Mouse (Mus musculus) cerebral cortex, adult 2 months (tissue): ENCODE measurements around the gene Stxbp4.

ENCODE experiments used
- WGBS: fragments of 180-500 bp; shearing (Covaris S2); methylation state at CpG from one replicate; pipeline ENCODE4 v1.1.7; 2018; 5-methylcytosine and 5-hydroxymethylcytosine counted together

The Stxbp4 gene

GRCm38 (mm10) chr11:90649777-90650176, 11.9 kb upstream of the Stxbp4 start:
- 66% methylated on average over 6 of the region's 6 CpGs for WGBS

- under 1% methylated on average over 54 of the region's 54 CpGs for WGBS
Measured at GRCm38 (mm10) chr11:90638312-90638830, 487 bp upstream of the Stxbp4 start.

- 87% methylated on average over 3 of the region's 3 CpGs for WGBS
Measured at GRCm38 (mm10) chr11:90634661-90635060, 3.2 kb downstream of the Stxbp4 start.

GRCm38 (mm10) chr11:90632480-90632879, 5.4 kb downstream of the Stxbp4 start:
- WGBS = 81% methylated on average over 2 of the region's 2 CpGs

GRCm38 (mm10) chr11:90627751-90628150, 10.1 kb downstream of the Stxbp4 start:
- 59% methylated on average over 1 of the region's 1 CpGs for WGBS

GRCm38 (mm10) chr11:90625174-90625573, 12.7 kb downstream of the Stxbp4 start:
- 65% methylated on average over 1 of the region's 1 CpGs for WGBS

GRCm38 (mm10) chr11:90623477-90623876, 14.4 kb downstream of the Stxbp4 start:
- 40% methylated on average over 6 of the region's 6 CpGs for WGBS

- 64% methylated on average over 7 of the region's 7 CpGs for WGBS
Measured at GRCm38 (mm10) chr11:90622500-90622899, 15.4 kb downstream of the Stxbp4 start.

- WGBS = 91% methylated on average over 12 of the region's 12 CpGs
Measured at GRCm38 (mm10) chr11:90622044-90622443, 15.8 kb downstream of the Stxbp4 start.

- 76% methylated on average over 6 of the region's 6 CpGs for WGBS
Measured at GRCm38 (mm10) chr11:90614743-90615142, 23.1 kb downstream of the Stxbp4 start.

- 96% methylated on average over 2 of the region's 2 CpGs for whole genome bisulfite sequencing
Measured at GRCm38 (mm10) chr11:90603066-90603465, 34.8 kb downstream of the Stxbp4 start.

GRCm38 (mm10) chr11:90595826-90596225, 42.1 kb downstream of the Stxbp4 start:
- 81% methylated on average over 1 of the region's 1 CpGs for WGBS

GRCm38 (mm10) chr11:90590996-90591395, 46.9 kb downstream of the Stxbp4 start:
- WGBS = 59% methylated on average over 1 of the region's 1 CpGs

- WGBS = 73% methylated on average over 8 of the region's 8 CpGs
Measured at GRCm38 (mm10) chr11:90586203-90586602, 51.7 kb downstream of the Stxbp4 start.

- 80% methylated on average over 2 of the region's 2 CpGs for WGBS
Measured at GRCm38 (mm10) chr11:90585754-90586153, 52.1 kb downstream of the Stxbp4 start.

- WGBS = 76% methylated on average over 7 of the region's 7 CpGs
Measured at GRCm38 (mm10) chr11:90577057-90577780, 60.7 kb downstream of the Stxbp4 start.

- 82% methylated on average over 8 of the region's 8 CpGs for WGBS
Measured at GRCm38 (mm10) chr11:90576282-90576972, 61.5 kb downstream of the Stxbp4 start.

GRCm38 (mm10) chr11:90575491-90576048, 62.3 kb downstream of the Stxbp4 start:
- 94% methylated on average over 7 of the region's 7 CpGs for whole genome bisulfite sequencing

GRCm38 (mm10) chr11:90570646-90571259, 67.1 kb downstream of the Stxbp4 start:
- 86% methylated on average over 2 of the region's 2 CpGs for WGBS

- WGBS = 67% methylated on average over 9 of the region's 9 CpGs
Measured at GRCm38 (mm10) chr11:90558359-90559047, 79.4 kb downstream of the Stxbp4 start.

GRCm38 (mm10) chr11:90556517-90556916, 81.4 kb downstream of the Stxbp4 start:
- WGBS = 96% methylated on average over 4 of the region's 4 CpGs

- WGBS = 88% methylated on average over 5 of the region's 5 CpGs
Measured at GRCm38 (mm10) chr11:90553963-90554362, 83.9 kb downstream of the Stxbp4 start.
